Mouse (Mus musculus) megakaryocyte, adult 5-6 weeks (primary cell): ENCODE measurements around the gene Tmem98. TPM values are rescaled to one million over a fixed set of nuclear protein-coding genes. Genes with fewer than 3 reads are reported as not detected.

Source experiments
- ATAC-seq: 2 replicates; pipeline ENCODE4 v1.8.0; 2016; ENCODE audit warnings: mild to moderate bottlenecking, inconsistent platforms; ENCODE audit not compliant: poor library complexity, severe bottlenecking
- total RNA-seq, 2 experiments: library from RNA; stranded (forward) in 1 of 2; stranded (reverse) in 1 of 2; fragments of 153-499, 151-499 nt in 1 of 2; fragments of 221-1000, 200-1000 nt in 1 of 2; gene quantifications; 2 replicates each; pipeline versions ENCODE4 v1.2.3 to v1.2.4; 2015 to 2017

The Tmem98 gene
- total RNA-seq, 2 experiments from 2014 or later: 0.16 to 0.22 TPM

DNA sequence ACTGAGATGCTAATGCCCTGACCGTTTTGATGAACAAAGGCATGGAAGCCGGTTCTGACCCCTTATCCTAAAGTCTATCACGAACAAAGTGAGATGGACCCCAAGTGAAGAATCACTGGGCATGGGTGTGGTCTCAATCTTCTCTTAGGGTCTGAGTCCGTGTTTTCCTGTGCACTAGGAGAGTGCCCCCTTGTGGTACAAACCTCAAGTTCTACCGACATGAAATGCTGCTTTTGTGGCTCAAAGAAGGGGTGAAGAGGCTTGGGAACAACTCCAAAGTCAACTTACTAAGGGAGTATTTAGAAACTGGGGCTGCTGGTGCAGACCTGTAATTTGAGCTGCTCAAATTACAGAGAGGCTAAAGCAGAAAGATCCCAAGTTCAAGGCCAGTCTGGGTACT lies 41.9 kb downstream of the Tmem98 start:
- no peak for ATAC-seq

GRCm38 (mm10) chr11:80853014-80853413 lies 43.0 kb downstream of the Tmem98 start:
- ATAC-seq: no peak

- no peak for ATAC-seq
These were observed 44.5 kb downstream of the Tmem98 start for GRCm38 (mm10) chr11:80854430-80854829.

GRCm38 (mm10) chr11:80854908-80855307 lies 44.9 kb downstream of the Tmem98 start:
- no peak for ATAC-seq

GRCm38 (mm10) chr11:80856827-80857226 lies 46.9 kb downstream of the Tmem98 start:
- ATAC-seq: no peak

DNA sequence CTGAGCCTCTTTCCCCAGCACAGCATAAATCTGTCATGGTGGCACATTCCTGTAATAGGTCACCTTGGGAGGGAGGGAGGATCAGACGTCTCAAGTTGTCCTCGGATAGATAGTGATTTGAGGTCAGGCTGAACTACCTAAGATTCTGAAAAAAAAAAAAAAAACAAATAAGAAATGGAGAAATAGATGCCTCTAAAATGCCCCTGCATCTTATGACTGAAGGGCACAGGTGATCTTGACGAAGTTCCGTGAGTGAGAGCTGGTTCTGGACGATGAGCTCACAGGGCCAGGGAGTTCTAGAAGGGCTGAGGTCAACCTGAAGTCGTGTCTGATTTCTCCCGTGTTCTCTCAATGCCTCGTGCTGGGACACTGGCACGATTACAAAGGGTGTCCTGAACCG lies 48.1 kb downstream of the Tmem98 start, which contains the start of gene Spaca3:
Spaca3 (plus strand) TSS at position 301 of the 400 bp plus-strand sequence.
- no peak for ATAC-seq

DNA sequence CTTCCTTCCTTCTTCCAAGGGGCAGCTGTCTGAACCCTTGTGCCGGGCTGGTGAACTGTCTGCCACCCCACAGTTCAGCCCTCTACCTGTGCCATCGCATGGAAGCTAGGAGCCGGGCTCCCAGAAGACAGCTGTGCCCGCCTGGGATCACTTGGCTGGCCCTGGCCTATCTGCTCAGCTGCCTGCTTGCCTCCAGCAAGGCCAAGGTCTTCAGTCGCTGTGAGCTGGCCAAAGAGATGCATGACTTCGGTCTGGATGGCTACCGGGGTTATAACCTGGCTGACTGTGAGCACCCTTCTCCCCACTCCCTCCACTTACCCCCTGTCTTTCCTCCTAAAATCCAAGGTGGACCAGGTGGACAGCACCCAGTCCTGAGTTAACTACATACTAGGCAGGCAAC lies 53.0 kb downstream of the Tmem98 start:
- no peak for ATAC-seq

- ATAC-seq: no peak
These were observed 58.1 kb downstream of the Tmem98 start for GRCm38 (mm10) chr11:80868039-80868438.

Other genes starting within 250 kb of the Tmem98 start
- gene Myo1d, start 30.1 kb upstream of the Tmem98 start, total RNA-seq (2015): 5.6 and 6.2 TPM in 2 replicates
- 3.0 and 4.2 TPM in 2 replicates for gene Myo1d, start 30.1 kb upstream of the Tmem98 start, total RNA-seq (2017)
- not detected in 2 replicates for gene Spaca3, start 48.2 kb downstream of the Tmem98 start, total RNA-seq (2015)
- gene Spaca3, start 48.2 kb downstream of the Tmem98 start, total RNA-seq (2017): not detected in 2 replicates